Mouse (Mus musculus) hematopoietic stem cell, adult 5-6 weeks (primary cell): ENCODE measurements around the gene Rtn1. TPM values are rescaled to one million over a fixed set of nuclear protein-coding genes. Genes with fewer than 3 reads are reported as not detected.

Source experiments
- ATAC-seq, 2 experiments: fragments of 125-278 bp in 1 of 2; replicated peaks in 1 of 2; 2 replicates each; pipeline ENCODE4 v1.8.0; 2016 to 2017; ENCODE audit warnings: inconsistent platforms in 2 of 2, mild to moderate bottlenecking in 2 of 2, moderate number of reproducible peaks in 2 of 2, low read depth in 1 of 2, moderate TSS enrichment in 1 of 2; ENCODE audit not compliant: low FRiP score in 2 of 2, poor library complexity in 2 of 2, severe bottlenecking in 2 of 2, insufficient read depth in 1 of 2, low TSS enrichment in 1 of 2
- total RNA-seq: library from RNA; stranded (forward); fragments of 172-1452, 232-1000 nt; gene quantifications from 2 replicates; pipeline ENCODE4 v1.2.3, GENCODE M21; 2017

The Rtn1 gene
- total RNA-seq, 1 experiment from 2014 or later = not detected

DNA sequence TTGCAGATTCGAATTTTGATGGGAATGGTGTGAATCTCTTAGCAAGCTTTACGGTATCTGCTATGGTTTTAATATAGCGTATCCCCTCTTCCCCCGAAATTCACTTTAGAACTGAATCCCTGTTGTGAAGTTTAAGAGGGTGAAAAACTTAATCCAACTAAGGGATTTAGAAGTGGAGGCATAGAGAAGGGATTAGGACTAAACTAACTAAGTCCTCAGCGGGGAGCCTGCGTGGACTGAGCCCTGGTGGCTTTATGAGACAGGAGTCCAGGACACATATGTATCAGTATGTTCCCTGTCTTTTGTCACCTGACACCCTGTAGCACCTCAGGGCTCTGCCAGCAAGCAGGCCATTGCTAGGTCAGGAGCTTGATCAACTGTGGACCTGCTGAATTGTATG lies 181.1 kb downstream of the Rtn1 start:
- no peak for ATAC-seq

DNA sequence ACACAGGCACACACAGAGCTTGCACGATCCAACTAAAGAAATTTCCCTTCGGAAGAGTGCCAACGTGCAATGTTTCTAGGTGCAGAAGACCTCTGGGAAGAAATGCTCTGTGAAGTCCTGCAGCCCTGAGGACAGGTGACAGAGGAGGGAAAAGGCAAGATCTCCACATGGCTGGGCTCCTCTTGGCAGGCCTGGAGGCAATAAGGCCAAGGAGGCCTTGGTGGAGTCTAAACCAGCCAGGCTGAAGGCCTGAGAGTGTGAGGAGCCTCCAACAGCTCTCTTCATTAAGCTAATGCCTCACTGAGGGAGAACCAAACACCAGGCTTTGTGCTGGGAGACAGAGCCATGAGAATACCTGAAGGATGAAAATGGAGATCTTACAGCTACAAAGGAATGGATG lies 183.5 kb downstream of the Rtn1 start:
- no peak for ATAC-seq

DNA sequence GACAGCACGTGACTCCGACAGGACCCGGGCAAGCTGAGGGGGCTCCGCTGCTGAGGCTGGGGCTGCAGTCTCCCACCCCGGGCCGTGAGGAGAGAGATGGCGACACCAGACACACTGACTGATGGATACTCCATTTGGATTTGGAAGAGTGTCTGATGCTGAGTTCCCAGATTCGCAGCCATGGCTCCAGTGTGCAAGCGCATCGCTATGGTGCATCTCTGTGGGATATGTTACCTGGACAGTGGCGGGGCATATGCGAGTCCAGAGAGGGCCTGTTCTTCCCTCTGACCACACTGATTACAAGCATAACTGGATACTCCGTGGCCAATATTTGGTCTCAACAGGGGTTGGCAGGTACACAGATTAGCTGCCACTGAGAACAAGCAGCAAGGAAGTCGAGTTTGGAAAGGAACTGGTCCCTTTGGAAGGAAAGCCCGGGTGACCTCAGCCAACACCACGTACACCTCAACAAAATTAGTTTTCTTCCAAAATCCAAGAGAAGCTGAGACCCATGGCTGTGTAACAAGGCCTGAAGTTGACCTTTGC lies 185.2 kb downstream of the Rtn1 start:
- no peak for ATAC-seq

- no peak for ATAC-seq
Observed at GRCm38 (mm10) chr12:72213554-72213953, 195.3 kb downstream of the Rtn1 start.

GRCm38 (mm10) chr12:72200828-72201227 lies 208.0 kb downstream of the Rtn1 start:
- ATAC-seq = no peak

DNA sequence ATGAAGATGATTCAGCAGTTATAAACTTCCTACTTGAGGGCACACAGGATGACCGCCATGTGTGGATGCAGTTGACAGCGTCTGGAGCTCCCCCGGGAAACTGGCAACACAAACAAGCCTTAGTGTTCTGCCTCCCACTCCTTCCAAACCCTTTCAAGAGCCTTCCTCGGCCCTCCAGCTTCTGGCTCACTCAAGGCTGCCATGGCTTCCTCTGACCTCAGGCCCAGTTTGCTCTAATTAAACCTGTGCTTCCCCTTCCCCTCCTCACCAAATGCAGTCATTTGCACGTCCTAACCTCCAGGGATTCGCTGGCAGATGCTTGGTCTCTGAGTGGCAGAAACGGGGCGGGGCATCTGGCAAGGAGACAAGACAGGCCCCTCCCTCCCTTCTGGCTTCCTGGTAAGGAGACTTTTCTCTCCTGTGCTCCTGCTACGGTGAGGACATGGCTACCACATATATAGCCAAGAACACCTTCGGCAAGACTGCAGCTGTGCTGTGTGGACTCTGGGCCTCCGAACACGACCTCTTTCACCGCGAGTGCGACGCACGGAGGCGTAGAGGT lies 210.8 kb downstream of the Rtn1 start:
- ATAC-seq = peak in 1 of 2 experiments; percentile 27; a peak in 1 of 4 replicates

- ATAC-seq = no peak
Observed at GRCm38 (mm10) chr12:72197434-72197833, 211.4 kb downstream of the Rtn1 start.

DNA sequence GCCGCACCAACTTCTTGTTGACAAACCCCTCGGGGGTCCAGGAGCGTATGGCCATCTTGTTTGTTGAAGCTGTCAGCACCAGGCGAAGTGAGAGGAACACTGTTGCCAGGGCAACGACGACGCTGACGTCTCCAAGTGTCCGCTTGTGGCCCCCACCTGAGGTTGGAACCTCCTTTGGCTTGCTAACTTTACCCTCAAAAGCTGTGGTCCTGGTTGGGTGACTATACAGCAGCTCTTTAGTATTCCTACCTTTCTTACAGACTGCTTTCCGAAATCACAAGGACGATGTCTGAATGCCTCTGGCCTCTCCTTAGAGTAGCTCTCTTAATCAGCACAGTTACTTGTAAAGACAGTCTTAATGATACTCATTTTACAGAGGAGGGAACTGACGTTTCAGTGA lies 223.9 kb downstream of the Rtn1 start, which contains the start of gene Ccdc175:
TSS of gene Ccdc175 (minus strand) at position 101 of the 400 bp plus-strand sequence.
- ATAC-seq = no peak

- ATAC-seq = no peak
Observed at GRCm38 (mm10) chr12:72179561-72179960, 229.3 kb downstream of the Rtn1 start.

GRCm38 (mm10) chr12:72178322-72178721 lies 230.5 kb downstream of the Rtn1 start:
- no peak for ATAC-seq

Other genes with a start within 250 kb of the Rtn1 start
- gene Ccdc175, start 224.0 kb downstream of the Rtn1 start, total RNA-seq = not detected in 2 replicates
- gene Lrrc9, start 32.8 kb upstream of the Rtn1 start, total RNA-seq = 0.74 and 3.9 TPM in 2 replicates
- gene Pcnx4, start 127.3 kb upstream of the Rtn1 start, total RNA-seq = 4.1 and 4.6 TPM in 2 replicates
- not detected in 2 replicates for gene Gm4756, start 240.6 kb upstream of the Rtn1 start, total RNA-seq